Mouse (Mus musculus) stomach, embryonic 14.5 days (tissue): Measurements from ENCODE around the gene Vdac1. TPM values are rescaled to one million over a fixed set of nuclear protein-coding genes. Genes with fewer than 3 reads are reported as not detected.
"Not testable (repeated sequence)": the region's sequence is repeated elsewhere in the genome, so short reads cannot be mapped to it uniquely, and the experiment has no call there.

ENCODE experiments used
- ATAC-seq: fragments of 200-750 bp; cut with Nextera tagmentation; 2 replicates; pipeline ENCODE4 v1.8.0; 2017; ENCODE audit warnings: low read depth, moderate TSS enrichment; ENCODE audit not compliant: insufficient number of reproducible peaks, insufficient read depth, low FRiP score
- H3K27ac ChIP-seq: fragments of 300-500 bp; sonication (generic); 2 replicates; pipeline ENCODE4 v1.5.1; 2014; ENCODE audit warnings: mild to moderate bottlenecking, low read length, moderate library complexity, mixed read lengths
- H3K27me3 ChIP-seq: fragments of 300-500 bp; sonication (generic); 2 replicates; pipeline ENCODE4 v1.6.1; 2014; ENCODE audit warnings: low read length, control low read depth, mixed read lengths; ENCODE audit not compliant: control insufficient read depth, insufficient read depth
- H3K36me3 ChIP-seq: fragments of 300-500 bp; sonication (generic); 2 replicates; pipeline ENCODE4 v1.6.1; 2014; ENCODE audit warnings: mild to moderate bottlenecking, control low read depth, low read length, moderate library complexity, mixed read lengths; ENCODE audit not compliant: control insufficient read depth, insufficient read depth
- H3K4me1 ChIP-seq: fragments of 300-500 bp; sonication (generic); 2 replicates; pipeline ENCODE4 v1.6.1; 2014; ENCODE audit warnings: low read length, control low read depth, mixed read lengths; ENCODE audit not compliant: control insufficient read depth, insufficient read depth
- H3K4me2 ChIP-seq: fragments of 300-500 bp; sonication (generic); replicated peaks from 2 replicates; pipeline ENCODE4 v1.6.1; 2014; ENCODE audit warnings: low read depth, low read length, control low read depth
- H3K4me3 ChIP-seq: fragments of 300-500 bp; sonication (generic); 2 replicates; pipeline ENCODE4 v1.5.1; 2014; ENCODE audit warnings: low read depth, low read length, control low read depth
- H3K9ac ChIP-seq: fragments of 300-500 bp; sonication (generic); replicated peaks from 2 replicates; pipeline ENCODE4 v1.6.1; 2014; ENCODE audit warnings: low read depth, mild to moderate bottlenecking, control low read depth, low read length, moderate library complexity, mixed read lengths
- H3K9me3 ChIP-seq: fragments of 300-500 bp; sonication (generic); 2 replicates; pipeline ENCODE4 v1.6.1; 2016; ENCODE audit warnings: low read depth, low read length, control low read depth; ENCODE audit not compliant: control insufficient read depth
- WGBS: fragments of 180-500 bp; shearing (Covaris S2); extraction: QIAGEN DNeasy Blood & Tissue Kit; methylation state at CpG from one replicate; pipeline ENCODE4 v1.1.7; 2014; 5-methylcytosine and 5-hydroxymethylcytosine counted together
- polyA plus RNA-seq: library from polyadenylated mRNA; unstranded; fragments of >200 nt; fragmentation: Nextera tagmentation; extraction: Ambion mirVana; gene quantifications from 2 replicates; pipeline ENCODE4 v1.2.1, GENCODE M21; 2014

Vdac1 gene
- polyA plus RNA-seq, 1 experiment from 2014 or later, result 202 TPM

GRCm38 (mm10) chr11:52348156-52348555, 12.5 kb upstream of the Vdac1 start:
- no peaks in the 10 kb centered on the region for H3K27me3 ChIP-seq
- WGBS, result 76% methylated on average over 4 of the region's 4 CpGs
- H3K4me3 ChIP-seq, result no peak overlapping the region
- H3K4me2 ChIP-seq, result no peak overlapping the region
- H3K36me3 ChIP-seq, result no peaks in the 10 kb centered on the region
- ATAC-seq, result no peak
- H3K4me1 ChIP-seq, result no peaks in the 10 kb centered on the region; the same call in 1 of the 2 replicates
- H3K9me3 ChIP-seq, result no peaks in the 10 kb centered on the region
- no peak overlapping the region for H3K9ac ChIP-seq
- no peak overlapping the region for H3K27ac ChIP-seq

- H3K4me2 ChIP-seq, result no peak overlapping the region
- no peaks in the 10 kb centered on the region; the same call in 1 of the 2 replicates for H3K4me1 ChIP-seq
- H3K4me3 ChIP-seq, result no peak overlapping the region
- no peak overlapping the region for H3K27ac ChIP-seq
- 62% methylated on average over 3 of the region's 3 CpGs for WGBS
- no peaks in the 10 kb centered on the region for H3K9me3 ChIP-seq
- H3K27me3 ChIP-seq, result no peaks in the 10 kb centered on the region
- no peaks in the 10 kb centered on the region for H3K36me3 ChIP-seq
- no peak for ATAC-seq
- H3K9ac ChIP-seq, result no peak overlapping the region
Measured at GRCm38 (mm10) chr11:52348724-52349123, 11.9 kb upstream of the Vdac1 start.

- Histone ChIP-seq H3K4me2 (no peak overlapping the region), H3K27me3 (no peaks in the 10 kb centered on the region), H3K36me3 (no peaks in the 10 kb centered on the region), H3K9ac (no peak overlapping the region), H3K9me3 (no peaks in the 10 kb centered on the region), H3K4me3 (no peak overlapping the region), H3K27ac (no peak overlapping the region), H3K4me1 (no peaks in the 10 kb centered on the region; the same call in 1 of the 2 replicates)
- 2% methylated on average over 5 of the region's 9 CpGs for WGBS
- ATAC-seq, result 0 out of 2 replicates have a peak, but pooled peaks have one; percentile 54
Measured at GRCm38 (mm10) chr11:52350924-52351323, 9.7 kb upstream of the Vdac1 start.

GRCm38 (mm10) chr11:52352271-52352670, 8.4 kb upstream of the Vdac1 start:
- H3K27me3 ChIP-seq, result no peaks in the 10 kb centered on the region
- no peaks in the 10 kb centered on the region; the same call in 1 of the 2 replicates for H3K4me1 ChIP-seq
- ATAC-seq, result no peak
- H3K4me3 ChIP-seq, result no peak overlapping the region
- no peak overlapping the region for H3K27ac ChIP-seq
- no peaks in the 10 kb centered on the region for H3K36me3 ChIP-seq
- 89% methylated on average over 3 of the region's 3 CpGs for WGBS
- H3K9me3 ChIP-seq, result no peaks in the 10 kb centered on the region
- H3K9ac ChIP-seq, result no peak overlapping the region
- H3K4me2 ChIP-seq, result no peak overlapping the region

GRCm38 (mm10) chr11:52354644-52355043, 6.0 kb upstream of the Vdac1 start:
- Histone ChIP-seq H3K4me2 (no peak overlapping the region), H3K36me3 (no peaks in the 10 kb centered on the region), H3K9me3 (no peaks in the 10 kb centered on the region), H3K4me1 (peaks cover 2% of the 10 kb centered on the region; the same call in 1 of the 2 replicates), H3K9ac (no peak overlapping the region), H3K27ac (no peak overlapping the region), H3K27me3 (no peaks in the 10 kb centered on the region), H3K4me3 (no peak overlapping the region)
- WGBS, result 83% methylated on average over 5 of the region's 5 CpGs
- ATAC-seq, result no peak

- Histone ChIP-seq H3K36me3 (no peaks in the 10 kb centered on the region), H3K27me3 (no peaks in the 10 kb centered on the region), H3K27ac (no peak overlapping the region), H3K9ac (no peak overlapping the region), H3K9me3 (no peaks in the 10 kb centered on the region), H3K4me1 (peaks cover 7% of the 10 kb centered on the region; the same call in 1 of the 2 replicates), H3K4me3 (no peak overlapping the region), H3K4me2 (no peak overlapping the region)
- WGBS, result 83% methylated on average over 1 of the region's 1 CpGs
- no peak for ATAC-seq
Measured at GRCm38 (mm10) chr11:52355601-52356000, 5.1 kb upstream of the Vdac1 start.

- not testable (repeated sequence) for H3K27me3 ChIP-seq, H3K27ac ChIP-seq, H3K36me3 ChIP-seq, H3K4me3 ChIP-seq, ATAC-seq, H3K9me3 ChIP-seq, H3K9ac ChIP-seq, H3K4me2 ChIP-seq
- H3K4me1 ChIP-seq, result peaks cover 11% of the 10 kb centered on the region
- WGBS, result 95% methylated on average over 5 of the region's 5 CpGs
Measured at GRCm38 (mm10) chr11:52357091-52357490, 3.6 kb upstream of the Vdac1 start.

- H3K36me3 ChIP-seq, result no peaks in the 10 kb centered on the region
- 39% methylated on average over 4 of the region's 4 CpGs for WGBS
- ATAC-seq, result no peak
- peaks cover 24% of the 10 kb centered on the region for H3K4me1 ChIP-seq
- no peak overlapping the region for H3K9ac ChIP-seq
- H3K27ac ChIP-seq, result no peak overlapping the region
- H3K4me3 ChIP-seq, result no peak overlapping the region
- no peaks in the 10 kb centered on the region for H3K27me3 ChIP-seq
- no peaks in the 10 kb centered on the region for H3K9me3 ChIP-seq
- H3K4me2 ChIP-seq, result peak overlapping the region; percentile 2; the same call in 1 of the 2 replicates
Measured at GRCm38 (mm10) chr11:52358520-52358919, 2.1 kb upstream of the Vdac1 start.
